Mouse (Mus musculus) left cerebral cortex, adult 2 months (tissue): ENCODE results near the gene Tldc1. TPM values are rescaled to one million over a fixed set of nuclear protein-coding genes. Genes with fewer than 3 reads are reported as not detected.

Source experiments
- DNase-seq, 2 experiments: peaks; one replicate each; pipeline ENCODE4 v3.0.0; 2021 to 2022; ENCODE audit warnings: low spot score in 2 of 2, mixed read lengths in 1 of 2; ENCODE audit errors: extremely low spot score in 1 of 2
- H3K27ac ChIP-seq: fragments of 200-600 bp; 2 replicates; pipeline ENCODE4 v1.8.1; 2022
- H3K4me3 ChIP-seq: fragments of 200-600 bp; 2 replicates; pipeline ENCODE4 v1.8.1; 2022
- CTCF ChIP-seq: fragments of 200-600 bp; IDR thresholded peaks from 2 replicates; pipeline ENCODE4 v1.8.1; 2022; ENCODE audit warnings: antibody characterized with exemption, mild to moderate bottlenecking, moderate library complexity
- intact Hi-C: fragments of 180-260 bp; cut with DNase I; formaldehyde crosslinking; loops from one replicate; pipeline ENCODE4 v1.15.1; 2025
- long read RNA-seq, 2 experiments: library from polyadenylated mRNA; stranded (forward); transcript quantifications; one replicate each; pipeline ENCODE4 v2.0.0; 2021; ENCODE audit warnings: borderline mapping rate in 2 of 2
- total RNA-seq, 2 experiments: library from RNA; stranded (reverse); gene quantifications; 2 replicates each; pipeline ENCODE4 v1.2.3; 2021

The Tldc1 gene
- 10 to 100 TPM; 13.6 to 13.7 TPM for total RNA-seq
- long read RNA-seq, experiment 1, transcript Tldc1-201 (8 exons, 3,085 nt), result major isoform, 17 of 29 reads
- long read RNA-seq, experiment 1, partial matches to known transcripts, result 4 of 29 reads
- long read RNA-seq, experiment 1, other reads (novel, unspliced or antisense), result 8 of 29 reads
- long read RNA-seq, experiment 2, transcript Tldc1-201 (8 exons, 3,085 nt), result major isoform, 16 of 24 reads
- long read RNA-seq, experiment 2, partial matches to known transcripts, result 2 of 24 reads
- long read RNA-seq, experiment 2, other reads (novel, unspliced or antisense), result 6 of 24 reads

- TF ChIP-seq CTCF, result no peak
- H3K27ac ChIP-seq, result peak within 1 kb of the TSS; percentile 94
- intact Hi-C loops, result loop anchor here (2.0 kb wide), 1 partner anchor 331 kb away; the partner anchor contains the start of gene Necab2
Measured at GRCm38 (mm10) chr8:119778263-119778662, at the start of gene Tldc1. TSS of gene Tldc1 (minus strand) at chr8:119778416.

DNA sequence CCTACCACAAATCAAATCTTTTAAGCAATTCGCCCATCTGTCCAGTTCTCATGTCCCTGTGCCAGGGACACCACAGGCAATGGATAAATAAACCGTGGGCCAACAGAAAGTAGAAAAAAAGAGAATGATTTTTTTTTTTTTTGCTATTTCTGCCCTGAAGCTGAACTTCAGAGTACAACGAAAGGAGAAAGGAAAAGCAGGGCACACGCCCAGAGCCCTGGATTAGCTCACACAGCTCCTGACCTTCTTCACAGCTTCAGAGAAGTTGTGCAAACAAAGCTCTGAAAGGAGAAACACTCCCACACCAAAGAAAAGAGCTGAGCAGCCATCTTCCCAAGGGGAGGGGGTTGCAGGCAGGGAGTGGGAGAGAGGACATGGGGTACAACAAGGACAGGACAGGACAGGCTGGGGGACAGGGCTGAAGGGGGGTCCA is 49.5 kb upstream of the Tldc1 start:
- DNase-seq, result no peak
- TF ChIP-seq CTCF, result no peak
- intact Hi-C loops, result no loop called here
- Histone ChIP-seq H3K4me3 (no peak overlapping the region), H3K27ac (no peak overlapping the region)

More at GRCm38 (mm10) chr8:119778263-119778662, at the start of gene Tldc1:
- peak; percentile 99 for DNase-seq
- peak within 1 kb of the TSS; percentile 75 for H3K4me3 ChIP-seq

- no peak for TF ChIP-seq CTCF
- DNase-seq, result no peak
- H3K27ac ChIP-seq, result no peak overlapping the region
- intact Hi-C loops, result no loop called here
- no peak overlapping the region for H3K4me3 ChIP-seq
Measured at GRCm38 (mm10) chr8:119826982-119827381, 48.8 kb upstream of the Tldc1 start.

- Histone ChIP-seq H3K4me3 (no peak overlapping the region), H3K27ac (no peak overlapping the region; the same call in 1 of the 2 replicates)
- no peak for TF ChIP-seq CTCF
- intact Hi-C loops, result no loop called here
- DNase-seq, result no peak
Measured at GRCm38 (mm10) chr8:119825950-119826730, 47.9 kb upstream of the Tldc1 start.

- intact Hi-C loops, result no loop called here
- peak overlapping the region; percentile 63 for H3K27ac ChIP-seq
- TF ChIP-seq CTCF, result no peak
- no peak for DNase-seq
- H3K4me3 ChIP-seq, result no peak overlapping the region
Measured at GRCm38 (mm10) chr8:119824809-119825273, 46.6 kb upstream of the Tldc1 start.

- H3K4me3 ChIP-seq, result no peak overlapping the region
- DNase-seq, result peak in 1 of 2 experiments; percentile 67
- intact Hi-C loops, result no loop called here
- TF ChIP-seq CTCF, result no peak; the same call in 1 of the 2 replicates
- peak overlapping the region; percentile 16; the same call in 1 of the 2 replicates for H3K27ac ChIP-seq
Measured at GRCm38 (mm10) chr8:119824100-119824499, 45.9 kb upstream of the Tldc1 start.

DNA sequence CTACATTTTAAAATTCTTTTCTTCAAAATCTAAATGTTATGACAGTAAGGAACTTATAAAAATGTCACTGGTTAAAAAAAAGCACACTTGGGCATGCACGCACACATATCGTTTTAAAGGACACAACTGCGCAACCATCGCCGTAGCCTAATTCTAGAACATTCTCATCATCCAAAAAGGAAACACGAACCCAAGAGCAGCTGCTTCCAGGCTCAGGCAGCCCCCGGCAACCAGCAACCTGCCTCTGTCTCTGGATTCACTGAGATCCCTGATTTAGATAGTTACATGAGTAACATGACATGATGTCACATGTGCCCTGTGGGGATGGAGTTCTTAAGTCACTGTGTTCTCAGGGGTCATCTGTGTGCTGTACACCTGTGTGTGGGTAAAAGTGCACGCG is 45.1 kb upstream of the Tldc1 start:
- Histone ChIP-seq H3K27ac (no peak overlapping the region; the same call in 1 of the 2 replicates), H3K4me3 (no peak overlapping the region)
- DNase-seq, result no peak
- no peak for TF ChIP-seq CTCF
- intact Hi-C loops, result no loop called here

- no peak for DNase-seq
- no peak overlapping the region for H3K27ac ChIP-seq
- intact Hi-C loops, result no loop called here
- no peak for TF ChIP-seq CTCF
- H3K4me3 ChIP-seq, result no peak overlapping the region
Measured at GRCm38 (mm10) chr8:119821691-119822090, 43.5 kb upstream of the Tldc1 start.

- no peak for TF ChIP-seq CTCF
- intact Hi-C loops, result no loop called here
- no peak for DNase-seq
Measured at GRCm38 (mm10) chr8:119819976-119820375, 41.8 kb upstream of the Tldc1 start.

DNA sequence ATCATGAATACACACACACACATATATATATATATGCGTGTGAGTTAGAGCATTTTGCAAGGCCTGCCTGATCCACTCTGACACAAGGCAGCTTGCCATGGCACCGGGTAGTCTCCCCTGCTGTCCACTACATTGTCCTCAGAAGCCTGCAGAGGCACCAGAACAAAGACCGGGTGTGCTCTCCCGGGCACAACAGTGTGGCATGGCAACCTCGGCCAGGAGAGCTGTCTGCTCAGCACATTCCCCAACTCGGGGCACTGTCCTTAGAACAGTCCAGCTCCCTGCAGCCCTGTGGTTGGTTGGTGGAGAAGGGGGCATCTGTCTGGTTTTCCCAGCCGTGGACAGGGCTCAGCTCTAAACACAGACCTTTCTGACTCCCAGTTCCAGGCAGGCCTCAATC is 41.1 kb upstream of the Tldc1 start:
- intact Hi-C loops, result no loop called here

More at GRCm38 (mm10) chr8:119819976-119820375, 41.8 kb upstream of the Tldc1 start:
- Histone ChIP-seq H3K4me3 (no peak overlapping the region), H3K27ac (no peak overlapping the region)

GRCm38 (mm10) chr8:119817446-119817845 is 39.2 kb upstream of the Tldc1 start:
- intact Hi-C loops, result no loop called here
- H3K4me3 ChIP-seq, result no peak overlapping the region
- DNase-seq, result no peak
- TF ChIP-seq CTCF, result no peak
- 0 out of 2 replicates have a peak overlapping the region, but pooled peaks have one; percentile 16 for H3K27ac ChIP-seq

More for the DNA sequence above, 41.1 kb upstream of the Tldc1 start:
- no peak overlapping the region for H3K4me3 ChIP-seq
- H3K27ac ChIP-seq, result no peak overlapping the region
- TF ChIP-seq CTCF, result no peak
- DNase-seq, result no peak

DNA sequence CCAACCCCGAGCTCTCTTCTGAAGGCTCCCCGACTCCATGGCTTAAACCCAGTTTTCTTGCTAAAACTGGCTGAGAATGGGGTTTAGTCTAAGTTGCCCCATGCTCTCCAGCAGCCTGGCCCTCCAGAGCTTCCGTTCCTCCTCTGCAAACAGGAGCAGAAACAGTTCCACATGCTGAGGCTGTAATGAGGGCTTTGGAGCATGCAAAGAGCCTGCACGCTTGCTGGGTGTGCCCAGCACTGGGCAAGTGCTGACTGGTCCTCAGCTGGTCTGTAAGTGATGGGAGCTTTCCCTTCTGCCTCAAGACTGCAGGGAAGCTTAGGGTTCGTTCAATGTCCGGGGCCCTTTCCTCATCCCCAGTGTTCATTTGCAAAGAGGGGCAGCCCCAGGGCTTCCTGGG is 38.0 kb upstream of the Tldc1 start:
- no peak for TF ChIP-seq CTCF
- DNase-seq, result no peak
- Histone ChIP-seq H3K27ac (no peak overlapping the region), H3K4me3 (no peak overlapping the region)
- intact Hi-C loops, result no loop called here
